Mouse (Mus musculus) CH12.LX (cell line): ENCODE measurements at regions not wholly inside any gene's neighbourhood (a gene's known extent, or its start where the extent isn't known, plus 50 kb on each side); places are given as distances from the start of the nearest gene placed in this dataset.

Source experiments
- DNase-seq: peaks from one replicate; pipeline ENCODE4 v3.0.0-alpha.2; 2013; ENCODE audit errors: extremely low read depth
- H3K27ac ChIP-seq: 2 replicates; pipeline ENCODE4 v1.5.1; 2012; ENCODE audit warnings: low read depth, mild to moderate bottlenecking, control low read depth, moderate library complexity; ENCODE audit not compliant: insufficient read depth
- H3K27me3 ChIP-seq: replicated peaks from 2 replicates; pipeline ENCODE3; 2012; ENCODE audit warnings: inconsistent platforms
- H3K36me3 ChIP-seq, 2 experiments: replicated peaks in 1 of 2; 2 replicates each; pipeline versions ENCODE3 to v1.6.1; 2012; ENCODE audit warnings: inconsistent platforms in 1 of 2, low read length in 1 of 2, mild to moderate bottlenecking in 1 of 2, mixed read lengths in 1 of 2, moderate library complexity in 1 of 2; ENCODE audit not compliant: control insufficient read depth in 1 of 2, insufficient read depth in 1 of 2
- H3K4me1 ChIP-seq, 2 experiments: 2 replicates each; pipeline ENCODE4 v1.6.1; 2012; ENCODE audit warnings: inconsistent platforms in 1 of 2, moderate library complexity in 1 of 2; ENCODE audit not compliant: insufficient read depth in 2 of 2, control insufficient read depth in 1 of 2
- H3K4me2 ChIP-seq: 2 replicates; pipeline ENCODE4 v1.6.1; 2012; ENCODE audit warnings: low read depth, mild to moderate bottlenecking, control low read depth; ENCODE audit not compliant: poor library complexity, insufficient read depth, severe bottlenecking
- H3K4me3 ChIP-seq, 3 experiments: fragments of 150-350 bp in 1 of 3; sonication (generic) in 1 of 3; replicated peaks in 1 of 3; 2 replicates each; pipeline versions ENCODE3 to v1.5.1; 2011 to 2012; ENCODE audit warnings: low read depth in 2 of 3, low read length in 2 of 3, mild to moderate bottlenecking in 2 of 3, moderate library complexity in 2 of 3, control low read depth in 1 of 3, improper control_type of control experiment in 1 of 3, inconsistent platforms in 1 of 3, mixed read lengths in 1 of 3; ENCODE audit not compliant: poor library complexity in 1 of 3
- H3K79me2 ChIP-seq: replicated peaks from 2 replicates; pipeline ENCODE4 v1.6.1; 2012; ENCODE audit warnings: mild to moderate bottlenecking, moderate library complexity; ENCODE audit not compliant: control insufficient read depth, poor library complexity, insufficient read depth, severe bottlenecking; ENCODE audit errors: extremely low read depth
- H3K9ac ChIP-seq: 2 replicates; pipeline ENCODE4 v1.6.1; 2012; ENCODE audit warnings: low read depth, mild to moderate bottlenecking, control low read depth, moderate library complexity; ENCODE audit not compliant: insufficient read depth
- H3K9me3 ChIP-seq: replicated peaks from 2 replicates; pipeline ENCODE3; 2012; ENCODE audit warnings: low read length, inconsistent platforms, mixed read lengths
- BHLHE40 ChIP-seq: IDR thresholded peaks from 2 replicates; pipeline ENCODE4 v1.6.1; 2011; ENCODE audit warnings: mild to moderate bottlenecking, low read depth, low read length, improper control_type of control experiment
- CHD1 ChIP-seq: IDR thresholded peaks from 2 replicates; pipeline ENCODE4 v1.6.1; 2012; ENCODE audit warnings: low read depth, low read length, improper control_type of control experiment, inconsistent platforms
- E2F4 ChIP-seq: IDR thresholded peaks from 2 replicates; pipeline ENCODE4 v1.6.1; 2011; ENCODE audit warnings: low read depth, low read length, improper control_type of control experiment; ENCODE audit not compliant: insufficient replicate concordance
- ELF1 ChIP-seq: IDR thresholded peaks from 2 replicates; pipeline ENCODE4 v1.6.1; 2014; ENCODE audit warnings: low read depth, mild to moderate bottlenecking, inconsistent platforms, low read length, improper control_type of control experiment
- ETS1 ChIP-seq: conservative IDR thresholded peaks from 2 replicates; pipeline ENCODE4 v1.6.1; 2012; ENCODE audit warnings: low read depth, mild to moderate bottlenecking, inconsistent platforms, low read length, improper control_type of control experiment, moderate library complexity
- HCFC1 ChIP-seq: IDR thresholded peaks from 2 replicates; pipeline ENCODE4 v1.6.1; 2012; ENCODE audit warnings: low read depth, mild to moderate bottlenecking, inconsistent platforms, low read length, improper control_type of control experiment
- IRF4 ChIP-seq: IDR thresholded peaks from 2 replicates; pipeline ENCODE4 v1.6.1; 2014; ENCODE audit warnings: low read depth, mild to moderate bottlenecking, inconsistent platforms, low read length, improper control_type of control experiment
- KAT2A ChIP-seq: IDR thresholded peaks from 2 replicates; pipeline ENCODE4 v1.6.1; 2012; ENCODE audit warnings: low read length, improper control_type of control experiment, inconsistent platforms; ENCODE audit not compliant: insufficient replicate concordance
- MAX ChIP-seq: IDR thresholded peaks from 2 replicates; pipeline ENCODE4 v1.6.1; 2011; ENCODE audit warnings: low read length, improper control_type of control experiment
- MEF2A ChIP-seq: IDR thresholded peaks from 2 replicates; pipeline ENCODE4 v1.6.1; 2014; ENCODE audit warnings: low read depth, mild to moderate bottlenecking, inconsistent platforms, low read length, improper control_type of control experiment, borderline replicate concordance
- MYC ChIP-seq: IDR thresholded peaks from 2 replicates; pipeline ENCODE4 v1.6.1; 2011; ENCODE audit warnings: low read depth, mild to moderate bottlenecking, improper control_type of control experiment, low read length
- NELFE ChIP-seq: IDR thresholded peaks from 2 replicates; pipeline ENCODE4 v1.6.1; 2011; ENCODE audit warnings: low read depth, low read length, improper control_type of control experiment
- NRF1 ChIP-seq: IDR thresholded peaks from 2 replicates; pipeline ENCODE4 v1.6.1; 2014; ENCODE audit warnings: low read depth, mild to moderate bottlenecking, inconsistent platforms, low read length, improper control_type of control experiment, moderate library complexity
- PAX5 ChIP-seq: IDR thresholded peaks from 2 replicates; pipeline ENCODE4 v1.6.1; 2012; ENCODE audit warnings: low read length, inconsistent platforms, mixed read lengths
- RCOR1 ChIP-seq: conservative IDR thresholded peaks from 2 replicates; pipeline ENCODE4 v1.6.1; 2012; ENCODE audit warnings: low read depth, mild to moderate bottlenecking, inconsistent platforms, low read length, improper control_type of control experiment
- TBP ChIP-seq: conservative IDR thresholded peaks from 2 replicates; pipeline ENCODE4 v1.6.1; 2011; ENCODE audit warnings: low read depth, low read length, improper control_type of control experiment
- UBTF ChIP-seq: IDR thresholded peaks from 2 replicates; pipeline ENCODE4 v1.6.1; 2012; ENCODE audit warnings: low read depth, mild to moderate bottlenecking, inconsistent platforms, low read length, improper control_type of control experiment, moderate library complexity
- ZC3H11A ChIP-seq: IDR thresholded peaks from 2 replicates; pipeline ENCODE4 v1.6.1; 2012; ENCODE audit warnings: low read depth, mild to moderate bottlenecking, inconsistent platforms, low read length, improper control_type of control experiment
- ZKSCAN1 ChIP-seq: IDR thresholded peaks from 2 replicates; pipeline ENCODE4 v1.6.1; 2012; ENCODE audit warnings: low read depth, inconsistent platforms, low read length, improper control_type of control experiment, borderline replicate concordance
- ZMIZ1 ChIP-seq: IDR thresholded peaks from 2 replicates; pipeline ENCODE4 v1.6.1; 2012; ENCODE audit warnings: low read depth, mild to moderate bottlenecking, inconsistent platforms, low read length, improper control_type of control experiment
- ZNF384 ChIP-seq: IDR thresholded peaks from 2 replicates; pipeline ENCODE4 v1.6.1; 2012; ENCODE audit warnings: low read depth, low read length, improper control_type of control experiment, inconsistent platforms
- dilution Hi-C: fragments of 300-500 bp; cut with MboI; formaldehyde crosslinking; loops from 2 replicates; pipeline ENCODE4 v1.14.3; 2020; ENCODE audit warnings: low sequenced_read_pairs; ENCODE audit not compliant: extremely low pct_unique_long_range_greater_than_20kb, extremely low pct_ligation_motif_present
- in situ Hi-C: fragments of 300-500 bp; cut with MboI; formaldehyde crosslinking; loops from 3 replicates; pipeline ENCODE4 v1.14.3; 2019; ENCODE audit warnings: low sequenced_read_pairs, low pct_ligation_motif_present, low pct_unique_long_range_greater_than_20kb, mixed read lengths

DNA sequence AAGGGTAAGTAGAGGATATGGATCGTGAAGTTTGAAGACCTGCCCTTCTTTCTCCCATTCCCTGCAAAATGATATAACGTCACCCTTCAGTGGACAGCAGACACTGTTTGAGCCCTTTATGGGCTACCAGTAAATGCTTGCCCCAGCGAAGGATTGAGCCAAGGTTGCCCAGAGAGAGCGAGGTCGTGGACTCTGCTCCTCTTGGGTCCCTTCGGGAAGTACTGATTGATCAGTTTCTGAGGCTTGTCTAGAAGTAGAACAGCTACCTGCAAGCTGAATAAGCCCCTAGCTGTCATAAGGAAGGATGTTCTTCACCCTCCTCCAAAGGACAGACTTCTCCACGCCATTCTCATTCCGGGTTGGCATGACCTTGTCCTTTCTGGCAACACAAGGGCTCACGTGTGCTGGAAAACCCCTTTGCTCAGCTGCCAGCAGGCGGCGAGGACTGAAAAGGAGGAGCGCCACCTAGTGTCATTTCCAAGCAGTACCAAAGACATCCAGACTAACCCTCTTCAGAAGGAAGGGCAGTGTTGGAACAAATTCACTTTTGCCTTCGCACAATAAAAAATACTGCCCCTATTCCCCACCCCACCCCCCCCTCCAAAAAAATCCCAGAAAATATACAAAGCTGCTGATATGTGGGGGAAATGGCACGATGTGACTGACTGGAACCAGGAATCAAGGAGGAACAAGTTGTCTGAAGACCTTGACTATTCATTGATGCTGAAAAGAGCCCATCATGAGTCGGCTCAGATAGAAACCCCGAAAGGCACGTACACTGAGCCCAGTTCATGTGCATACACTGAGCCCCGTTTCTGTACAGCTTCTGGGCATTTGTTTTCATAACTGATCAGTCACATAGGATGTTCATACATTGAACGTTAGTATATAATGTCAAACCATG, 274.8 kb upstream of the Pfn2 start (continued):
- no peak for TF ChIP-seq NRF1
- peak; percentile 76; the same call in 1 of the 2 replicates for TF ChIP-seq RCOR1
- no peak for TF ChIP-seq HCFC1
- TF ChIP-seq MAX = peak; percentile 78
- TF ChIP-seq ELF1 = no peak
- 0 out of 2 replicates have a peak, but pooled peaks have one; percentile 15 for TF ChIP-seq MEF2A
- TF ChIP-seq, all 38 proteins: peak for 17

DNA sequence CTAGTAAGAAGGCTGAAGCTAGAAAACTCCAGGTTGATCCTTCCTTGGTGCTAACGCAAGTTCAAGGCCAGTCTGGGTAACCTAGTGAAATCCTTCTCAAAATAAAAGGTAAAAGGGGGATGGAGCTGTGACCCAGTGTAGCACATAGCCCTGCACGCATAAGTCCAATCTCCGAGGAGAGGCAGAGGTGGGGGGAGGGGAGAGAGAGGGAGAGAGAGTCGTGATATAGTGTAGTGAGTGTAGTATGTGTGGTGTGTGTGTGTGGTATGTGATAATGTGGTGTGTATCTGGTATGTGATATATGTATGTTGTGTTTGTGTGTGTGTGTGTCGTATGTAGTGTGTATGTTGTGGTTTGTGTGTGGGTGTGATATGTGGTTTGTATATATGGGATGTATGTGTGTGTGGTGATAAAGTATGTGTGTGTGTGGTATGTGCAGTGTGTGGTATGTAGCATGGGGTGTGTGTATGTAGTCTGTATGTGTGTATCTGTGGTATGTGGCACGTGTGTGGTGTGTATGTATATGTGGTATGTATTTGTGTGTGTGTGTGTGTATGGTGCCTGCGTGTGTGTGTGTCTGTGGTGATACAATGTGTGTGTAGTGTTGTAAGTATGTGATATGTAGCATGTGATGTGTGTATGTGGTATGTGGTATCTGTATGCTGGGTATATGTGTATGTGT, 275.7 kb upstream of the Pfn2 start:
- H3K36me3 ChIP-seq = no peaks in the 10 kb centered on the region
- no peak for TF ChIP-seq NELFE
- TF ChIP-seq, all 38 proteins: peak for 0
- no peak for DNase-seq
- Histone ChIP-seq H3K9me3 (no peaks in the 10 kb centered on the region), H3K27me3 (no peaks in the 10 kb centered on the region), H3K27ac (no peak overlapping the region), H3K4me1 (peaks cover 6 to 7% of the 10 kb centered on the region in 2 experiments; a peak in 2 of 4 replicates), H3K9ac (no peak overlapping the region), H3K79me2 (no peaks in the 10 kb centered on the region), H3K4me2 (peak overlapping the region; percentile 63), H3K4me3 (no peak overlapping the region)
- in situ Hi-C loops (loop anchor here (5.0 to 25.0 kb wide), 2 partner anchors 276 to 461 kb away; partner anchors contain the start of genes Commd2 and Pfn2), dilution Hi-C loops (no loop called here)

DNA sequence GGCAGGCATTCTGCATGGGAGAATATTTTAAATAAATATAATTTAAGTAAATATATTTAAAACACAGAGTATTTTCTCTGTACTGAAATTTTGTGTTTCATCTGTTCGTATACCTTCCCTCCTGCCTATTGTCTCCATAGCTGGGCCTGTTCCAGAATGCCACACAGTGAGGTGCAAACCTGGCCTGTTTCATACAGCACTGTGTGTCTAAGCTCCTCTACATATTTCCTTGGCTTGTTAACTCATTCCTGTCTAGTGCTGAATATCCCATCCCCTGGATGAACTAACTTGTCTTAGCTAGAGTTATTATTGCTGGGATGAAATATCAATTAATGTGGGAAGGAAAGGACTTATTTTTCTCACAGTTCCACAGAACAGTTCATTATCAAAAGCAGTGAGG, 277.0 kb upstream of the Pfn2 start:
- Histone ChIP-seq H3K79me2 (no peaks in the 10 kb centered on the region), H3K4me3 (no peak overlapping the region), H3K4me1 (peaks cover 6 to 7% of the 10 kb centered on the region in 2 experiments; a peak in 2 of 4 replicates), H3K27ac (no peak overlapping the region), H3K27me3 (no peaks in the 10 kb centered on the region), H3K9ac (no peak overlapping the region), H3K9me3 (no peaks in the 10 kb centered on the region), H3K4me2 (no peak overlapping the region), H3K36me3 (no peaks in the 10 kb centered on the region)
- dilution Hi-C loops = no loop called here
- in situ Hi-C loops = loop anchor here (5.0 to 25.0 kb wide), 2 partner anchors 278 to 463 kb away; partner anchors contain the start of genes Commd2 and Pfn2
- DNase-seq = no peak
- TF ChIP-seq UBTF = no peak
- no peak for TF ChIP-seq PAX5
- no peak for TF ChIP-seq ZKSCAN1
- no peak for TF ChIP-seq CHD1
- no peak for TF ChIP-seq ZNF384
- no peak for TF ChIP-seq E2F4
- no peak for TF ChIP-seq ETS1
- no peak for TF ChIP-seq IRF4
- no peak for TF ChIP-seq RCOR1
- TF ChIP-seq KAT2A = no peak
- no peak for TF ChIP-seq TBP
- TF ChIP-seq ELF1 = no peak
- no peak for TF ChIP-seq BHLHE40
- TF ChIP-seq NELFE = no peak
- no peak for TF ChIP-seq MYC
- no peak for TF ChIP-seq ZC3H11A
- no peak for TF ChIP-seq ZMIZ1
